Mouse (Mus musculus): ENCODE measurements at regions not wholly inside any gene's neighbourhood (a gene's known extent, or its start where the extent isn't known, plus 50 kb on each side); places are given as distances from the start of the nearest gene placed in this dataset.

DNA sequence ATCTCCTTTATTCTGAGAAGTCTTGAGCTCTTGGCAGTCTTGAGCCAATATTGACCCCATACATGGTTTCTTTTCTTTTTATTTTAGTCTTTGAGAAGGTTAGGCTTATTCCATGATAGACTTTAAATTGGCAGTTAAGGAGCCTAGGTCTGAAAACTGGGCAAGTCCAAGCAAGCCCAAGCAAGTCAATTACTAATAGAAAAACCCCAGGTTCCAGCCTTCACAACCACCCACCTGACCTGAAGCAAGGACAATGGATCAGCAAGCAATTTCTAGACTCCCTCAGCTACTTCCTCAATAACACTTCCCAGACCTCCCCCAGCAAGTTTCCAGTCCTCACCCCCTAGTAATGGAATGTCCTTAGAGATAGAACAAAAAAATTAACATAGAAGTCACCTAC lies 279.9 kb downstream of the Arl4a start:
- Histone ChIP-seq H3K4me2 (no peak overlapping the region), H3K27ac (ENCODE audit: low read depth, low read length) (no peak overlapping the region), H3K4me3 (ENCODE audit: low read depth, low read length) (no peak overlapping the region), H3K27me3 (ENCODE audit: control insufficient read depth, insufficient read depth, low read length) (no peaks in the 10 kb centered on the region), H3K4me1 (ENCODE audit: control insufficient read depth, insufficient read depth, low read length) (no peaks in the 10 kb centered on the region), H3K9ac (ENCODE audit: low read length) (no peak overlapping the region), H3K9me3 (ENCODE audit: control insufficient read depth, low read length) (no peaks in the 10 kb centered on the region), H3K36me3 (ENCODE audit: control insufficient read depth, insufficient read depth, low read length) (no peaks in the 10 kb centered on the region)
- ATAC-seq (ENCODE audit: low FRiP score) = no peak
- no peak for DNase-seq (ENCODE audit: low spot score, missing footprints)

DNA sequence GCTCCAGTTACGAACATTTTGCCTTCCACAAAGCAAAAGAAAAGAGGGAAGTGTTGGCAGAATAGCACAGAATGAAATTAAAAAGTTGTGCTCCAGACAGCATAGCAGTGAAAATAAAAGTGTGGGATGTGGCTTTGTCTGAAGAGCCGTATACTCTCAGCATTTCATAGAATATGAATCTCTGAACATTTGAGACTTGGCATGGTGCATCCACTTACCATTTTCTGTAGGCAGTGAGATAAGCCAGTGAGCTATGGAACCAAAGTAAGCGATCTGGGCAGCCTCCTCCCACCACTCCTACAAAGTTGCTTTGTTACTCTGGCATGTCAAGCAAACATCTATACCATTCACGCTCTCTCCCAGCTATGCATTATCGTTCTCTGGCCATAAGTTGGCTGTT lies 286.0 kb downstream of the Arl4a start:
- Histone ChIP-seq H3K9ac (ENCODE audit: low read length) (no peak overlapping the region), H3K27ac (ENCODE audit: low read depth, low read length) (no peak overlapping the region), H3K4me1 (ENCODE audit: control insufficient read depth, insufficient read depth, low read length) (no peaks in the 10 kb centered on the region), H3K9me3 (ENCODE audit: control insufficient read depth, low read length) (no peaks in the 10 kb centered on the region), H3K27me3 (ENCODE audit: control insufficient read depth, insufficient read depth, low read length) (no peaks in the 10 kb centered on the region), H3K4me3 (ENCODE audit: low read depth, low read length) (no peak overlapping the region), H3K36me3 (ENCODE audit: control insufficient read depth, insufficient read depth, low read length) (no peaks in the 10 kb centered on the region), H3K4me2 (no peak overlapping the region)
- 89% methylated on average over 5 of the region's 5 CpGs for WGBS
- no peak for ATAC-seq (ENCODE audit: low FRiP score)
- DNase-seq (ENCODE audit: low spot score, missing footprints) = no peak

DNA sequence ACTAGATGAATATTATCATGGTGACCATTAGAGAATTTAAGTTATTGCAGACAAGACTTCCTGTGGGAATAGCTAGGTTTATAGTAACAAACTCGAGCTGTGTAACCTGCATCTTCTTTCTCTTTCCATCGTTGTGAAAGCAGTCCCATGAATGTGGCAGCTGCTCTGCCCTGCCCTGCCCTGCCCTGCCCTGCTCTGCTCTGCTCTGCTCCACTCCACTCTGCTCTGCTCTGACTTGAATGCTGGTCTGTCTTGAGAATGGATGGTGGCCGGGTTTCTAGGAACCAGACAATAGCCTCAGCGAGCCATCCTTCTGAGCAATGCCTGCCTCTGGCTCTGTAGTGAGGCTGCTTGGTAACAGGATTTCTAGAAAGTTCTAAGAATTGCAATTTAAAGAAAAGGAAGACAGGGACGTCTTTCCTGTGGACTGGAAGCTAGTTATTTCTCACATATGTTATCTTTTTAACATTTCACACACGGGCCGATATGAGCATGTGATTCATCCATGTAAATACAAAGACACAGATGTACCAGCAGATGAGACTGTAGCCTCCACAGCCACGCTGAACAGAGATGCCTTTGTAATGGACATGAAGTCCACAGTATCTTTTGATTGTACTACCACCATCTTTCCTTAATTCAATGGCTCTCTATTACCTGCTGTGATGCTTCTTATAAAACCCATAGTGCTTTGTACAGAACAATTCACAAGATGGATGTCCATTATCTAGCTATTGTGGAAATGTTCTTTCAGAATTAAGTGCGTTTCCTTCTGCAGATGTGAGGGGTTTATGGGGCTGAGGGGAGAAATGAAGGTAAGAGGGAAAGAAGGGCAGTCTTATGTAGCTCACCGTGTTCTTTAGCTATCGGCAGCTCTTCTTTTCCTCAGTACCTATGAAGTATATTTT lies 295.4 kb downstream of the Arl4a start:
- Histone ChIP-seq H3K9me3 (ENCODE audit: control insufficient read depth, low read length) (no peaks in the 10 kb centered on the region), H3K27me3 (ENCODE audit: control insufficient read depth, insufficient read depth, low read length) (no peaks in the 10 kb centered on the region), H3K27ac (ENCODE audit: low read depth, low read length) (no peak overlapping the region; the same call in 1 of the 2 replicates), H3K9ac (ENCODE audit: low read length) (no peak overlapping the region), H3K4me2 (no peak overlapping the region), H3K36me3 (ENCODE audit: control insufficient read depth, insufficient read depth, low read length) (no peaks in the 10 kb centered on the region), H3K4me1 (ENCODE audit: control insufficient read depth, insufficient read depth, low read length) (peaks cover 13% of the 10 kb centered on the region; the same call in 1 of the 2 replicates), H3K4me3 (ENCODE audit: low read depth, low read length) (no peak overlapping the region)
- 43% methylated on average over 11 of the region's 11 CpGs for WGBS
- peak; percentile 89 for ATAC-seq (ENCODE audit: low FRiP score)
- DNase-seq (ENCODE audit: low spot score, missing footprints) = peak; percentile 84

- DNase-seq (ENCODE audit: low spot score, missing footprints) = peak; percentile 92
- Histone ChIP-seq H3K4me1 (ENCODE audit: control insufficient read depth, insufficient read depth, low read length) (peaks cover 16% of the 10 kb centered on the region), H3K36me3 (ENCODE audit: control insufficient read depth, insufficient read depth, low read length) (no peaks in the 10 kb centered on the region), H3K27me3 (ENCODE audit: control insufficient read depth, insufficient read depth, low read length) (no peaks in the 10 kb centered on the region), H3K9ac (ENCODE audit: low read length) (no peak overlapping the region), H3K9me3 (ENCODE audit: control insufficient read depth, low read length) (no peaks in the 10 kb centered on the region), H3K4me2 (no peak overlapping the region; the same call in 1 of the 2 replicates), H3K4me3 (ENCODE audit: low read depth, low read length) (no peak overlapping the region), H3K27ac (ENCODE audit: low read depth, low read length) (no peak overlapping the region; the same call in 1 of the 2 replicates)
- peak; percentile 68 for ATAC-seq (ENCODE audit: low FRiP score)
- 6% methylated on average over 13 of the region's 13 CpGs for WGBS
Observed at GRCm38 (mm10) chr12:39741051-39741847, 296.6 kb downstream of the Arl4a start.

DNA sequence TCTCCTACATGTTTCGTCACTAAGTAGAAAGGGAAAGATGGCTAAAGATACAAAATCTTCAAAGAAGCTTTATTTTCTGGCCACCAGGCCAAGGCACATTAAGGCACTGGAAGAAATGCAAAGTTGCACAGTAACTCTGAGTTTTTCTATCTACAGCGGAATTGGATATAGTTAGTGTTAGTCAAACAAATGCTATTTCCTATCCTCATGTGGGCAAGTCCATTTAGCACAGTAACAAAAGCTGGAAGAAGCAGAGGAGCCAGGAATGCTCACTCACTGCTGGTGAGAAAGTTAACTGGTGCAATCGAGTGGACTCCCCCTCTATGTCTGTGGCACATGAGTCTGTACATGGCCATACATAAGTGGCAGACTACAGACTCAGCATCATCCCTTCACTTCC lies 300.9 kb downstream of the Arl4a start:
- no peak for ATAC-seq (ENCODE audit: low FRiP score)

DNA sequence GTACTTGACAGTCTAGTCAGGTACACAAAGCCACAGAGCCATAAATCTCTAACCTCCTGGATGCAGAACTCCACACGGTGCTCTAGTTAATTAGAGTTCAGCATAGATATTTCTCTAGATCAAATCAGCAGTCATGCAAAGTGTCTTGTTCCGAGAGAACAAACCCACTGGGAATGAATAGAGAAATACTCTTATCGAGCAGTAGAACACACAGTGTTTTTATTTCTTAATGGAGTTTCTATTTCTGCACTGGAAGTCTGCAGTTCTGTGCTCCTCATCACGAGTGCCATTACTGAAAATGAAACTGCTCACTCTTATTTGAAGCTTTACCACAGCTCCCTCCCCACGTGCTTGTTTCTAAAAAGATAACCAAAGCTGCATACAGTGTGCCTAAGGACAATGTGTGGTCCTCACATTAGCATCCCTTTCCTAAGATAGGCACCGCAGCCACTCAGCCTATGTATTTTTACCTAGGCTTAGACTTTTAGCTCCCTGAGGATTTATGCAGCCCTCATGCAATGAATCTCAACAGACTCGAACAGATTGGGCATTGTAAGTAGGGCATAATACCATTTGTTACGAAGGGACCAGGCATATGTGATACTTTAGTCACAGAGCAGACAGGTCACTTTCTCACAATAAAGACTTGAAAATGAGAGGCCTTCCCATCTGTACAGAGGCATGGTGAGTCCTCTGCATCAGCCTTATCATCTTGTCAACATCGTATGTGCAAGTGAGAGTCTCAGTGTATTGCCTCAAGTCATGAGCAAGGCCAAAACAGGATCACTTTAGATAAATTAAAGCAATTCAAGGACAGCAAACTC lies 301.5 kb downstream of the Arl4a start:
- no peaks in the 10 kb centered on the region for H3K27me3 ChIP-seq (ENCODE audit: control insufficient read depth, insufficient read depth, low read length)
- WGBS = 57% methylated on average over 9 of the region's 9 CpGs
- peak overlapping the region; percentile 22; the same call in 1 of the 2 replicates for H3K27ac ChIP-seq (ENCODE audit: low read depth, low read length)
- H3K4me2 ChIP-seq = no peak overlapping the region
- no peak for DNase-seq (ENCODE audit: low spot score, missing footprints)
- no peaks in the 10 kb centered on the region for H3K36me3 ChIP-seq (ENCODE audit: control insufficient read depth, insufficient read depth, low read length)
- H3K4me3 ChIP-seq (ENCODE audit: low read depth, low read length) = no peak overlapping the region
- no peaks in the 10 kb centered on the region for H3K9me3 ChIP-seq (ENCODE audit: control insufficient read depth, low read length)
- peaks cover 5% of the 10 kb centered on the region for H3K4me1 ChIP-seq (ENCODE audit: control insufficient read depth, insufficient read depth, low read length)
- peak; percentile 73 for ATAC-seq (ENCODE audit: low FRiP score)
- H3K9ac ChIP-seq (ENCODE audit: low read length) = no peak overlapping the region

More for the DNA sequence above, 300.9 kb downstream of the Arl4a start:
- H3K27me3 ChIP-seq (ENCODE audit: control insufficient read depth, insufficient read depth, low read length) = no peaks in the 10 kb centered on the region
- no peak for DNase-seq (ENCODE audit: low spot score, missing footprints)
- H3K9me3 ChIP-seq (ENCODE audit: control insufficient read depth, low read length) = no peaks in the 10 kb centered on the region
- 87% methylated on average over 3 of the region's 3 CpGs for WGBS
- H3K27ac ChIP-seq (ENCODE audit: low read depth, low read length) = no peak overlapping the region
- no peak overlapping the region for H3K4me2 ChIP-seq
- peaks cover 7% of the 10 kb centered on the region for H3K4me1 ChIP-seq (ENCODE audit: control insufficient read depth, insufficient read depth, low read length)
- H3K9ac ChIP-seq (ENCODE audit: low read length) = no peak overlapping the region
- no peak overlapping the region for H3K4me3 ChIP-seq (ENCODE audit: low read depth, low read length)
- H3K36me3 ChIP-seq (ENCODE audit: control insufficient read depth, insufficient read depth, low read length) = no peaks in the 10 kb centered on the region

DNA sequence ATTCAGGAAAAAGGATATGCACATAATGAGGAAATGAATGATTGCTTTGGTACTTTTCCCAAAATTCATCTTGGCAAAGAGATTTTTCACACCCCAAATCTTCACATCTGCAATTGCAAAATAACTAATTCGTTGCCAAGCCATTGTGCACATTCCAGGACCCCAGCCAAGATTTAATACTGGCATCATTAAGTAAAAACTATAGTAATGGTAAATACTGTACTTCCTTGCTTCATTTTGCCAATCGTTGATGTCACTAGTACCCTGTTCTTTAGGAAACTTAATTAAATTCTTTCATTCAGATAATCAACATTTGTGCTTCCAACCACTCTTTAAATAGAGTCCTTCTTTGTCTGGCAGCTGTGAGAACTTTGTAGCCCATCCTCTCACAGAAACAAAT lies 303.6 kb downstream of the Arl4a start:
- 72% methylated on average over 2 of the region's 2 CpGs for WGBS
- no peak for ATAC-seq (ENCODE audit: low FRiP score)
- H3K4me1 ChIP-seq (ENCODE audit: control insufficient read depth, insufficient read depth, low read length) = peaks cover 2% of the 10 kb centered on the region

GRCm38 (mm10) chr12:39731177-39731576 lies 306.6 kb downstream of the Arl4a start:
- Histone ChIP-seq H3K4me1 (ENCODE audit: control insufficient read depth, insufficient read depth, low read length) (no peaks in the 10 kb centered on the region), H3K36me3 (ENCODE audit: control insufficient read depth, insufficient read depth, low read length) (no peaks in the 10 kb centered on the region), H3K27me3 (ENCODE audit: control insufficient read depth, insufficient read depth, low read length) (no peaks in the 10 kb centered on the region), H3K4me2 (no peak overlapping the region), H3K27ac (ENCODE audit: low read depth, low read length) (no peak overlapping the region), H3K4me3 (ENCODE audit: low read depth, low read length) (no peak overlapping the region), H3K9ac (ENCODE audit: low read length) (no peak overlapping the region), H3K9me3 (ENCODE audit: control insufficient read depth, low read length) (no peaks in the 10 kb centered on the region)
- no peak for DNase-seq (ENCODE audit: low spot score, missing footprints)
- ATAC-seq (ENCODE audit: low FRiP score) = no peak
- 89% methylated on average over 3 of the region's 3 CpGs for WGBS

More for the DNA sequence above, 303.6 kb downstream of the Arl4a start:
- no peaks in the 10 kb centered on the region for H3K27me3 ChIP-seq (ENCODE audit: control insufficient read depth, insufficient read depth, low read length)
- H3K4me3 ChIP-seq (ENCODE audit: low read depth, low read length) = no peak overlapping the region
- H3K9me3 ChIP-seq (ENCODE audit: control insufficient read depth, low read length) = no peaks in the 10 kb centered on the region
- no peak for DNase-seq (ENCODE audit: low spot score, missing footprints)
- H3K9ac ChIP-seq (ENCODE audit: low read length) = no peak overlapping the region
- H3K4me2 ChIP-seq = no peak overlapping the region
- H3K27ac ChIP-seq (ENCODE audit: low read depth, low read length) = no peak overlapping the region
- no peaks in the 10 kb centered on the region for H3K36me3 ChIP-seq (ENCODE audit: control insufficient read depth, insufficient read depth, low read length)
